Mouse (Mus musculus): ENCODE measurements around the gene Kl.

DNA sequence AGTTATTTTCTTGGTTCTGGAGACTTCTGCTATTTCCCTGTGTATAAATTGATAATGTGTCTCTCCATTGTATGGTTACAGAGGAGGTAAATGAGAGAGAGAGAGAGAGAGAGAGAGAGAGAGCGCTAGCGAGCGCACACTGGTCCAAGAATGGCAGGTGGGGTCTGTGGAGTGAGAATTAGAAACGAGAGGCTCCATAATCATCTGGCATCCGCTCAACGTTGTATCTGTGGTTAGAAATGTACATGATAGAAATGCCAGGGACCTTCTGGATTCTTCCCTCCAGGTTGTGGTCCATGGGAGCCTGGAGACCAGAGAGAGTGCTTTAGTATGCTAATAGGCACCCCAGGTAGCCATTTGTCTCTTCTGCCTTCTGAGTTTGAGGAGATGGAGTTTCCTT, 76.5 kb downstream of the Kl start:
- TF ChIP-seq POLR2A (IDR thresholded peaks at IDR 0.05; ENCODE audit: low read depth, low read length) (no peak), CTCF (IDR thresholded peaks at IDR 0.05; ENCODE audit: extremely low read depth, insufficient read length, insufficient replicate concordance, low read depth, low read length) (no peak)

Measured in small intestine, adult 2 months (tissue).